Mouse (Mus musculus) 3T3-L1 (cell line): ENCODE data around the gene Vti1b.
"Not testable (repeated sequence)": the region's sequence is repeated elsewhere in the genome, so short reads cannot be mapped to it uniquely, and the experiment has no call there.

Experiments used
- DNase-seq: peaks from one replicate; pipeline ENCODE4 v3.0.0-alpha.2; 2015; ENCODE audit warnings: low read depth, low spot score

Gene Vti1b

DNA sequence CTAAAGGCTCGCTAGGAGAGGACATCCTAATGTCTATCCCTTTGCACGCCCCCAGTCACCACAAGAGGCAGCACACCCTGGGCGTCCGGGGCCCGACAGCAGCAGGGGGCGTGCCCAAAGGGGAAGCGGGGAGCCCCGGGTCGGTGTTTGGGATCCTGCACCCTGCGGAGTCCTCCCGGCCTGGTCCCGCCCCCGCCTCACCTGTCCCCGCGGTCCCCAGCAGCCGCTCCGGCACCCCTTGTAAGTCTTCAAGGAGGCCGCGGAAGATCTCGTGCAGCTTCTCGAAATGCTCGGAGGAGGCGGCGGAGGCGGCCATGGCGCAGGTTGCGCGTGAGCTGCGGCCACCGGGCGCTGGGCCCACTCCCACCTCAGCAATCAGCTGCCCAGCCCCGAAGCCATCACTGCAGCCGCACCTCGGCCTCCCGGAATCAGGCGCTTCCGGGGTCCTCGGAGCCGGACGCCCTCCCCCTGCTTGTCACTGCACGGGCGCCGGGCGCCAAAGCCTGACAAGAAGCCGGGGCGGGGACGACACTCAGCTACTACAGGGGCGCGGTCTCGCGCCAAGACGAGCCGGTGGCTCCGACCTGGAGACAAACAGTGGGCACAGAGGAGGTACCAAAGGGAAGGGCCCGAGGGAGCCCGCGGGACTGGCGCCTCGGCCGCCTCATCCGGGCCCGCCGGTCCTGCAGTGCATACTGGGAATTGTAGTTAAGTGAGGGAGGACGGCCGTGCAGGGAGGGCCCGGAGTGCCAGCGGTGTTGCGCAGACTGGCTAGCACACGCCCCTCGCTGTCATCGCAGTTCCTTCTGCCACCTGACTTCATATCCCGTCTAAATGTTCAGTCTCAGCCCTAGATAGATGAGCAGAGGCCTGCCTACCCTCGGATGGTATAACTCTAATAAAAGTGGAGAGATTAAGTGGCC is at the start of gene Vti1b:
TSS of gene Vti1b (minus strand) at position 649 of the 923 bp plus-strand sequence.
- DNase-seq: peak; percentile 90

DNA sequence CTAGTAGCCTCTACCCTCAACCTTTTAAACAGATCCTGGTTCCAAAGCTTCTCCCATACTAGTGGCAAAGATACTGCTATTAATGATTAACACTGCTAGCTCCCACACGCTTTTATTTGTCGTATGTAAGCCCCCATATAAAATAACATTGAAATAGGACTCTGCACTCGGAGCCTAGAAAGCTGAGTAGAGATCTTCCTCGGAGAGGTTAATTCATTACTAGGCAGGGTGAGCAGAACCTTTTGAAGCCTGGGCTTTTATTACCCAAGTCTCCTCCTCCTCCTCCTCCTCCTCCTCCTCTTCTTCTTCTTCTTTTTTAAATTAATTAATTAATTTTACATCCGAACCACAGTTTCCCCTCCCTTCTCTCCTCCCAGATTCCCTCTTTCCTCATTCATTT is 45.0 kb upstream of the Vti1b start:
- no peak for DNase-seq

DNA sequence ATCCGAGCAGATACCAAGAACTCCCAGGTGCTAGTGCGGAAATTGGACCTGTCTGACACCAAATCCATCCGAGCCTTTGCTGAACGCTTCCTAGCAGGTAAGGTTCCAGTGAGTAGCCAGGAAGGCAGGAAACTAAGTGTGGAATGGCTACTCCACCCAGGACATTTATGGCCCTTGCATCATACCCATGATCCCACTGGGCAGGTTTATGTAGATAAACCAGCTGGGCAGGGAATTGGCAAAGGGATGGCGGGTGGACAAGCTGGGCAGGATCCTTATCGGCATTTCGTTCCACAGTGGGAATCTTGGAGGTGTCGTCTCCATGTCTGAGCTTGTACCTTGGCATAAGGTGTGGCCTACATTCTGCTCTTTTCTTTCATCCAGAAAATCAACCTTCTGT is 39.0 kb upstream of the Vti1b start:
- no peak for DNase-seq

DNA sequence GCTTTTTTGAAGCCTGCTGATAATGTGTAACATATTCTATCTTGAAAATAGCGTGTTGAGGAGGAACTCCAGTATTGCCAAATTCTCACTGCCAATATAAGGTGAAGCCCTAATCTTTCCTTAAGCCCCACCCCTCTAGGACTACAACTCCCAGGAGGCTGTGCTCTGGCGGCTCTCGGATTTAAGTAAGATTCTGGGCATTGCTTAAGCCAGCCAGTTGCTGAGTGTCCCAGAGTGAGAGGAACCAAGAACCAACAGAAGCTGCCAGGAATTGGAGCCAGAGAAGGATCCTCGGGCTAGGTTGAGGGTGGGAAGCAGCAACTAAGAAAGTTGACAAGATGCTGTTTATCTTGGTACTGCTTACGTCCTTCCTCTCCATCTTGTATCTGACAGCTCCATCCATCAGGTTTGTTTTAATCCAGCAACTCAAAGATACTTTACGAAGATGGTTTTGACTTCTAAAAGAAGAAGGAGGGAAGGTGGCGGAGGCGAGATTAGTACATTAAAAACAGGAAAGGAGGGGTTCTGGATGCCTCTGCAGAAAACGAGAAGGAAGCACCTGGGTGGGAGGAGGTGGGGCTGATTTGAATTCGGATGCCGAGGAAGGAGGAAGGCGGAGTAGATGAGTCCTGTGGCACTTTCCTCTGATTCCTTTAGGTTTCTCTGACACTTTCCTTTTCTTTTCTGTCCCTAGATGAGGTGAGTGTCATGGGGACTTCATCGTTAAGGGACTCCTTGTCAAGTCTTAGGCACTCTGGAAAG is 36.4 kb upstream of the Vti1b start, which contains the start of gene Rdh12:
TSS of gene Rdh12 (plus strand) at position 212 of the 762 bp plus-strand sequence.
- peak; percentile 23 for DNase-seq

DNA sequence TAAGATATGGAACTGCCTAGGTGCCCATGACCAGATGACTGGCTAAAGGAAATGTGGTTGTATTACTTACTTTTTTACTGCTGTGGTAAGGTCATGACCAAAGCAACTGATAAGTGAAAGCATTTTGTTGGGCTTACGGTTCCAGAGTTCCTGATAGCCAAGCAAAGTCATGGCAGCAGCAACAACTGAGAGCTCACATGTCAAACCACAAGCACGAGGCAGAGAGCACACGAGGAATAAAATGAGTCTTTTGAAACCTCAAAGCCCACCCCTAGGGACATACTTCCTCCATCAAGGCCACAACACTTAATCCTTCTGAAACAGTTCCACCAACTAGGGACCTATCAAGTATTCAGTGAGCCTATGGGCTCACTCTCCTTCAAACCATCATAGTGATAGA is 29.4 kb upstream of the Vti1b start:
- DNase-seq: no peak

DNA sequence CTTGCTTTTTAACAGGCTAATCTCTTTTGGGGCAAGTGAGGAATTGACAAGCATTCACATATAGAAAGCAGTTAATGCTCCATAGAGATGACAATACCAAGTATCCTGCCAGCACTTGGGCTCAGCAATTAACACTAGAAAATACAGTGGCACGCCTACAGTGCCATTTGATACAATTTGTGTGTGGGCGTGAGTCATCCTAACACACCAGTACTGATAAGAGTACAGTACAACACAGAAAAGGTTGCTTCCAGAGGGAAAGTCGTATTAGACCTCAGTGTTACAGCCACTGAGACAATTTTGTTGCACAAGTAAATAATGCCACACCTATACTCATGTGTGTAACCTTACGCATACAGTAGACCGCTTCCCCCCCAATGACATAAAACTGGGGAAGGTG is 24.6 kb upstream of the Vti1b start:
- DNase-seq: no peak

DNA sequence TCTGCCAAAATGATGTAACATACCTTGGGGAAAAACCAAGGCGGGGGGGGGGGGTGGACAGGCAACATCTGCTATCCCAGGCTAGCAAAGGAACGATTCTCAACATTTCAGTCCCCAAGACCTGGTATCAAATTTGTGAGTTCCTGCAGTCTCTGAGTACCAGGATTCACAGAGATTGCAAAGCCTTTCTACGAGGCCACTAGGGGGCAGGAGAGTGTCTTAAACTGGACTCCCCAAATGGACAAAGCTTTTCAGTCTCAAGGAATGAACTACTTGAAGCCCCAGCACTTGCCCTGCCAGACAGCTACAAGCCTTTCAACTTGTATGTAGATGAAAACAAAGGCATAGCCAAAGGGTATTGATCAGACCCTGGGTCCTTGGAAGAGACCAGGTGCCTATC is 21.0 kb upstream of the Vti1b start:
- DNase-seq: peak; percentile 91

DNA sequence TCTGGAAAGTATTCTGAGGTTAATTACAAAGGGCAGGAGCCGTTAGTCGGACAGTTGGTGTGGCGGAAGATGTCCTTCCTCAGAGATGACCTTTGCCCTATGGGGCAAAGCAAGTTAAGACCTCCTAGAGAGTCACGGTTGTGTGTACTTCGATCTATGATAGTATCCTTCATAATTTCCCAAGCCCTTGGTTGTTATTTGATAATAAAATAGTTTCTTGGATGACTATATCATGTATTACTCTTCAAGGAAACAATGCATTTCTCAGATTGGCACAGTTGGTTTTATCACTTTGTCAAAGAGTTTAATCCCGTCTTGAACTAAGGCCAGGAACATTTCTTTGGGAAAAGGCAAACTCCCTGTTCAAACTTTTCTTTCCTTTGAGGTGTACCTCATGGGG is 19.7 kb upstream of the Vti1b start, which contains the start of gene Rdh11:
TSS of gene Rdh11 (minus strand) at position 101 of the 400 bp plus-strand sequence.
- DNase-seq: no peak

DNA sequence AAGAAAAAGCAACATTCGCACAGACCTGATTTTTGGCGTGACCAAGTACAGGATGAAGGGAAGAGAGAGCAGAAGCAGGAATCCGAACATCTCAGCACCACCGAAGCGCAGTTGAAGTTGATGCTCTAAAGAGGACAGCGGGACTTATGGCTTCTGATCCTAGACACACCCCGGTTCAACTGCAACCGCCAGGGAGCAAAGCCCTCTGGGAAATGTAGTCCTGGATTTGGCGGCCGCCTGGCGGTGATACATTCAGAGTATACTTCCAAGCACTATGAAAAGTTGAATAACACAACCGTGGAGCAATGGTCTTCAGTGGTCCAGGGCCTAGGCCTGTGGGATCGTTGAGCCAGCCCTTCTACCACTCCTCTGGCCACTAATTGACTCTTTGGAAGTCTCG is 19.2 kb upstream of the Vti1b start:
- DNase-seq: peak; percentile 94

DNA sequence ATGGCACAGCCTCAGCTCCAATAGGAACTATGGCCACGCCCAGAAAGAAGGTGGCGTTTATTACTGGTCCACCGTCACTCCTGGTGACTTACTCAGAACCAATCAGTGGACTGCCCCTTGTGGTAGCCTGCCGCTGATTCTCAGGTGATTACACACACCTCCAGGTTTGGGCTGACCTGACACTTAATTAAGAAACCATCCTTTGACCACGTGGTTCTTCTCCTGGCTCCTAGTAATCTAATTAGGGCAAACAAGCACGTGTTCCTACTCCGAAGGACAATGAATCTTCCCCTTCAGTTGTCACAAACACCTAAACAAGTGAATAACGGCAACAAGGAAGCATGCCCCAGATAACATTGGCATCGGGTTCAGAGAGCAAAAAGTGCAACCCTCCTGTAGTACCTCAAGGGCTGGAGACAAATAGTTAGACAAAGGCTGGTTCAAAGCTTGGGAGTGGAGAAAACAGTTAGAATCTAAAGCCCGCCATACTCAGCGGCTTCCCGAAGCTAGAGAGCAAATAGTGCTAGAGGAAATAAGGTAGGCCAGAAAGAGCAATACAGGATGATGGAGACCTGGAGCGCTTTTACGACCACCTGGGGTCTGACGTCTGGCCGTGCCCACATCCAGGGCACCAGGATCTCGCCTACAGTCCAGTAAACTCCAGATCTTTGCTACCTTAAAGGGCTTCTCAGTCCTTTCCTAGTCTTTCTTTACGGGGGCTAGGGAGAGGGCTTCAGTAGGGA is 18.6 kb upstream of the Vti1b start:
- DNase-seq: peak; percentile 95

DNA sequence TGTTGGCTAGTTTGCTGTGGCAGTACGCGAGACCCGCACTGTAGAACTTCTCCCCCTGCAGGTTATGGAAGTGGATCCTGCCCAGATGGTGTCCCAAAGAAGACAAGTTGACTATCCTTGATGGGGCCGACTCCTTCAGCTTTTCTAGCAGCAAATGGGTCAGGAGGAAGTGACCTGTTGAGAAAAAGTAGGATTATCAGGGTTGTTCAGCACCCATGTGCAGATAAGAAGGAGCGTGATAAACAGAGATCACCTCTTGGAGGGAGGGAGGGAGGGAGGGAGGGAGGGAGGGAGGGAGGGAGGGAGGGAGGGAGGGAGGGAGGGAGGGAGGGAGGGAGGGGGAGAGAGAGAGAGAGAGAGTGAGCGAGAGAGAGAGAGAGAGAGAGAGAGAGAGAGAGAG is 12.7 kb upstream of the Vti1b start:
- not testable (repeated sequence) for DNase-seq

DNA sequence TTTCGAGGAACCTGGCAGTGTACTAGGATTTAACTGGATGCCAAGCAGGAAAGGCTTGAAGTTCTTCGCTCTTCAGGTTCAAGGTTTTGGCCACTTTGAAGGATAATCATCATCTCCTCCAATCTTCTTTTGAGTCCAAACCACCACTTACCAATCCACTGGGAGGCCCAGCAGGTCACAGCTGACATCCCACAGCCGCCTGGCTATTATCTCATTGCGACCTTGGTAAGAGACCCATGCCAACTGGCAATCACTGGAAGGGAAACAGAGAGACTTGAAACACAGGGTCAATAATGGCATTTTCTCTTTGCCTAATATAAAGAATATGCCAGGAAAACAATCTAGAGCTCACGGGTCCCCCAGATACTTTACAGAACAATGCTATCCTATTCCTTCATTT is 3.5 kb upstream of the Vti1b start:
- no peak for DNase-seq

DNA sequence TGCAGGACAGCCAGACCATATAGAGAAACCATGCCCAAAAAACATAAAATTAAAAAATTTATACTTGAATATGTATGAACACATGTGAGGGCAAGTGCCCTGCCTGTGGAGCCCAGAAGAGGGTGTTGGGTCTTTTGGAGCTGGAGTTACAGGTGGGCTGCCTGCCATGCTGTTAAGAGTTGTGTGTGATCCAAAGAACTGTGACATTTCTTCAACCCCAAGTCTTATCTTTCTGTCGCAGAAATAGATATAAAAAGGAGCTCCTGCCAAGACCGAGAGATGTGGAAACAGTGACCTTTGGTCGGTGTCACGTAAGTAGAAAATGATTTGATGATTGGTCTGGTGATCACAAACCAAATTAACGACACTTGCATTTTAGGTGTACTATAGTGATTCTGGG is 1.3 kb upstream of the Vti1b start:
- no peak for DNase-seq

DNA sequence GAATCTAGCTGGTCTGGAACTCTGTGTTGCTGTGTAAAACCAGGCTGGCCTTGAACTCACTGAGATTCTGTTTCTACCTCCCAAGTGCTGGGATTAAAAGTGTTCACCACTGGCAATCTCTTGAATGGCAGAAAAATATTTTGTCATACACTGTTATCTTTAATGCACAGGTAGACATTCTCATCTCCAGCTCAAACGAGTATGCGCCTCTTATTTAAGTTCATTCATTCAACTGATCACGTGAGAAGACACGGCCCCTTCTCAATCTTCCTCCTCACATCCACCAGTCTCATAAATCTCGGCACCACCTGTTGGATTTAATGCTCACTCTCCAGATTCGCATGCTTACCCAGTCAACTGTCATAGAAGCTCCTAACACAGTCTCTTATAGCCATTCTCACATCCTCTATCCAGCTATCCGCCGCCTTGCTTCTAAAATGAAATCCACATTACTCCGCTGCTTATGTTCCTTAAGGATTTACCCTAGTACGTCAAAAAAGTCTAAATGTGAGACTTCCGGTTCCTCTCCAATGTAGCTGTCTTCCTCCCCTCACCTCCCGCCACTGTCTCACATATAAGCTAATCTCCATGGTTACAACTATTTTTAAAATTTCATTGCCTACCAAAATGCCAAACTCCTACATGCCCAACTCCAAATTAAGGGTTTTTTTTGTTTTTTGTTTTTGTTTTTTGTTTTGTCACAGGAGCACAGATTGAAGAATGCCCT is 1.0 kb downstream of the Vti1b start:
- DNase-seq: no peak

DNA sequence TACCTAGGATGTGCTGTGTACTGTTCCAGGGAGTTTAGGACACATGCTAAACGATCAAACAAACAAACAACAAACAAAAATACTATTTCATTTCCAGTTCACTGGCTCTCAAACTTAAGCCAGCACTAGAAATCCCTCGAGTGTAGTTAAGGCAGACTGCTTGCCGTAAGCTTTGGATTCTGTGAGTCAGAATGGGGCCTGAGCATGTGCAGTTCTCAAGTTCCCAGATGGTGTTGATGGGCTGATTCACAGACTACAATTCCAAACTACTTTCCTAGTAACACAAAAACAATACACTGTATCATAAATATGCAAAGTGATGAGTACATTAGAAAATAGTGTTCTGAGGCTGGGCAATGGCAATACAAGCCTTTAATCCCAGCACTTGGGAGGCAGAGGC is 2.0 kb downstream of the Vti1b start:
- peak; percentile 63 for DNase-seq

DNA sequence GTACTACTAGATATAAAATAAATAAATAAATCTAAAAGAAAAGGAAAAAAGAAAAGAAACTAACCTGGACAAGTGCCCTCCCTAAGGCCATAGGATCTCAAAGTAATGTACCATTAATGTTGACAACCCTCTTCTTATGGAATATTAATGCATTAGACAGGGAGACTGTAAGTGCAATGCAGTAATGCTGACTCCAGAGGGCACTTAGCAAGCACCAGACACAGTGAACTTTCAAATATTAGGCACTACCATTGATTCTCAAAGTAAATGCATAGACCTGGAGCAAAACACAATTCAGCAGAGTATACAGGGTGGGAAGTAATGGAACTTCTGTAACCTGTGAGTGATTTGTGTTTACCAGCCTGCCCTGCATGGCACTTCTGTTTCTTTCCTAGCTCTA is 3.3 kb downstream of the Vti1b start:
- DNase-seq: peak; percentile 24

DNA sequence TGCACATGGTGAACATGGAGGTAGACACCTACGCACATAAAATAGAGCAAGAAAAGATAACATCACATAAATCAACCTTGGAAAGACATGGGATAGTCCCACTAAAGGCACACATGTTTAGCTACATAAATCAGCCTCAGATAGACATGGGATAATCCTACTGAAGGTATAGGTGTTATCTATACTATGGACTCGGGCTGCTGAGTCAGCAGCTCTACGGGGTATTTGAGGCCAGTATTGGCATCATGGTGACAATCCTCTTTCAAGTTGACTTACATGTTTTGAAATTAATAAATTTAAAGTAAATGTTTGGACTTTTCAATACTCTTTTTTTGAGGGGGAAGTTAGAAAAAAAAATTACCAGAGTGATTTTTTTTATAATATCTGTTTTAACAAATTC is 9.6 kb downstream of the Vti1b start:
- DNase-seq: no peak

DNA sequence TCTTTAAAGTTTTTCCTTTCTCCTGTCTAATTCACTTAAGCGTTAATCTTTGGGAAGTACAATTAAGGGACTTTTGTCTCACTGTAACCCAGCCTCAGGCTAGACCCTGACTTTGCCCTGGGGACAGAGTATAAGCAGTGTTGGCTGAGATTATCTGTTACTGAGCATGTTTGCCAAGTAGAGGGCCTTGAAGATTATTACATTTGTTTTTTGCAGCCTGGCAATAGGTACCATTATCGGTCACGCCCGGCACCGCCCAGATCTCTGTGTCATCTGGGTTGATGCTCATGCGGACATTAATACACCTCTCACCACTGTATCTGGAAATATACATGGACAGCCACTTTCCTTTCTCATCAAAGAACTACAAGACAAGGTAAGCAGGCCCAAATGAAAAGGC is 22.8 kb downstream of the Vti1b start:
- no peak for DNase-seq

DNA sequence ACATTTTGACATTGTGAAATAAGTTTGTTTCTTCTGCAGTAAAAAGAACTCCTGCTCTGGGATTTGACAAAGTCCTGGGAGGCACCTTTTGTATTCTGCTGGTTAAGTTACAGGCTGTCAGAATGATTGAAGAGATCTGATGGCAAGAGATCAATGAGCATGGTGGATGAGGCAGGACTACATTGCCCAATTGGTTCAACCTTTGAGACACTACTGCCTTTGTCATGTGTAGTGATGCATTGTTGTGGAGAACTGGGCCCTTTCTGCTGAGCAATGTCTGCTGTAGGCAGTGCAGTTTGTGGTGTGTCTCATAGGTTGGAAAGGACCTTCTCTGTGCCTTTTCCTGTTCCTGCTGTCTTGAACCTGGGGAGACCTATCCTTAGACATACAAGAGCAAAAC is 31.1 kb downstream of the Vti1b start:
- DNase-seq: no peak

DNA sequence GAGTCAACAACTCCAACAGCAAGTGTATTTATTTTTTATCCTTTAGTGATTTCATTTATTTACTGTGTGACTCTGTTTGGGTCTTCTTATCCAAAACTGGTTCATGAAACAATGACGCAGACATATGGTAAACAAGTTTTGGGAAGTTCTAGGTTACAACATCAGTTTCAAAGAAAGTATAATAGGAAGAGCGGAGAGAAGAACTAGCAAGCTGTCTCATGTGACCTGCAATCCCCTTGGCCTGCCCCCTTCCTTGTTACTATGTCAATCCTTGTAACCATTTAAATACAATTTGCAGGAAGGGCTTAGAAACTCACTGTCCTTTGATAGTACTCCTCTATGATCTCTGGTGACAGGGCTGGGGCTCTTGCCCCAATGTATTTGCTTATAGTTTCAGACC is 31.7 kb downstream of the Vti1b start:
- DNase-seq: no peak

DNA sequence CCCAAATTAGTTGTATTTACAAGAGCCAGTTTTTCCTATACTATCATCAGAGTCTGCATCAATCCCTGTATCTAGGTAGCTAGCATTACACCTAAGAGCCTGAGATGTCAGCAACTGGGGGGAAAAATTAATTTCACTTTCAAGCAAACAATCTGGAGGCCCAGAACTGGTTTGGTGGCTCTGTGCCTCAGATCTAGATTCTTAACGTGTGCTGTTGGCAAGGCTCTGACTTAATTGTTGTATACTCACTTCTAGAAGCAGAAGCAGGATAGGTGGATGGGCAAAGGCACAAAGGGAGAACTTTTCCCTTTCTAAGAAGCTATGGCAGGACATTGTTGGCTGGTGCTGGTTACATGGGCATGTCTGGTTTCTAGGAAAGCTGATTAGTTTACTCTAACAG is 33.0 kb downstream of the Vti1b start:
- no peak for DNase-seq
